Mouse (Mus musculus) hindbrain, embryonic 11.5 days (tissue): ENCODE data around the gene Rab12. TPM values are rescaled to one million over a fixed set of nuclear protein-coding genes. Genes with fewer than 3 reads are reported as not detected.

Source experiments
- ATAC-seq: fragments of 200-750 bp; cut with Nextera tagmentation; 2 replicates; pipeline ENCODE4 v1.8.0; 2017; ENCODE audit warnings: mild to moderate bottlenecking, moderate TSS enrichment, moderate library complexity; ENCODE audit not compliant: low FRiP score
- DNase-seq: peaks from one replicate; pipeline ENCODE4 v3.0.0-alpha.2; 2015; ENCODE audit warnings: low spot score
- H3K27ac ChIP-seq: fragments of 300-500 bp; sonication (generic); 2 replicates; pipeline ENCODE4 v1.5.1; 2014; ENCODE audit warnings: mild to moderate bottlenecking, low read depth, low read length
- H3K27me3 ChIP-seq: fragments of 300-500 bp; sonication (generic); 2 replicates; pipeline ENCODE4 v1.6.1; 2014; ENCODE audit warnings: mild to moderate bottlenecking, low read length, moderate library complexity, mixed read lengths; ENCODE audit not compliant: control insufficient read depth, insufficient read depth
- H3K36me3 ChIP-seq: fragments of 300-500 bp; sonication (generic); 2 replicates; pipeline ENCODE4 v1.6.1; 2014; ENCODE audit warnings: mild to moderate bottlenecking, low read length, moderate library complexity, mixed read lengths; ENCODE audit not compliant: control insufficient read depth, insufficient read depth
- H3K4me1 ChIP-seq: fragments of 300-500 bp; sonication (generic); replicated peaks from 2 replicates; pipeline ENCODE4 v1.6.1; 2014; ENCODE audit warnings: low read length, mixed read lengths; ENCODE audit not compliant: control insufficient read depth, insufficient read depth
- H3K4me2 ChIP-seq: fragments of 300-500 bp; sonication (generic); replicated peaks from 2 replicates; pipeline ENCODE4 v1.6.1; 2014; ENCODE audit warnings: mild to moderate bottlenecking, low read depth, low read length
- H3K4me3 ChIP-seq: fragments of 300-500 bp; sonication (generic); 2 replicates; pipeline ENCODE4 v1.5.1; 2014; ENCODE audit warnings: low read depth, low read length
- H3K9ac ChIP-seq: fragments of 300-500 bp; sonication (generic); 2 replicates; pipeline ENCODE4 v1.6.1; 2014; ENCODE audit warnings: low read depth, low read length
- H3K9me3 ChIP-seq: fragments of 300-500 bp; sonication (generic); 2 replicates; pipeline ENCODE4 v1.6.1; 2016; ENCODE audit warnings: low read length; ENCODE audit not compliant: control insufficient read depth
- WGBS: fragments of 180-500 bp; shearing (Covaris S2); extraction: QIAGEN DNeasy Blood & Tissue Kit; methylation state at CpG from one replicate; pipeline ENCODE4 v1.1.7; 2014; 5-methylcytosine and 5-hydroxymethylcytosine counted together
- polyA plus RNA-seq: library from polyadenylated mRNA; unstranded; fragments of >200 nt; fragmentation: Nextera tagmentation; extraction: Ambion mirVana; gene quantifications from 2 replicates; pipeline ENCODE4 v1.2.1, GENCODE M21; 2014

Rab12 gene
- polyA plus RNA-seq, 1 experiment from 2014 or later, result 44.1 TPM

DNA sequence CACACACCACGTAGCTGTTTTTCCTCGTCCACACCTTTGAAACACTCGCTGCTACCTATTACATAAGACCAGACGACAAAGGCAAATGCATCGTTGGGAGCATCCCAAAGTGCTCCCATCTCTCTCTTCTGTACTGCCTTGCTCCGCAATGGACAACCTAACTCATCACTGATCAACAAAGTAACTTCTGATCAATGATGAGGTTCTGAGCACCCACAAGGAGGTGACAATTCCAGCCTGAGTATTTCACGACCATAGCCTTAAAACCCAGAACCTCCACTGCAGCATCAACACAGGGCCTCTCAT lies 72.6 kb downstream of the Rab12 start:
- Histone ChIP-seq H3K9ac (peak overlapping the region; percentile 98), H3K4me1 (peaks cover 15% of the 10 kb centered on the region), H3K9me3 (no peaks in the 10 kb centered on the region), H3K4me3 (peak overlapping the region; percentile 98), H3K27me3 (no peaks in the 10 kb centered on the region), H3K4me2 (peak overlapping the region; percentile 91), H3K36me3 (no peaks in the 10 kb centered on the region), H3K27ac (peak overlapping the region; percentile 81)
- no peak for DNase-seq
- no peak for ATAC-seq
- 25% methylated on average over 7 of the region's 7 CpGs for WGBS

- Histone ChIP-seq H3K4me3 (peak overlapping the region; percentile 98), H3K27ac (peak overlapping the region; percentile 81), H3K9me3 (no peaks in the 10 kb centered on the region), H3K36me3 (no peaks in the 10 kb centered on the region), H3K4me1 (peaks cover 15% of the 10 kb centered on the region), H3K9ac (peak overlapping the region; percentile 98), H3K4me2 (peak overlapping the region; percentile 91), H3K27me3 (no peaks in the 10 kb centered on the region)
- ATAC-seq (no peak), DNase-seq (peak; percentile 44)
- WGBS, result 20% methylated on average over 7 of the region's 7 CpGs
These were observed 73.1 kb downstream of the Rab12 start for GRCm38 (mm10) chr17:66446196-66447006.

Other genes with a start within 250 kb of the Rab12 start
- 47.9 and 59.8 TPM in 2 replicates for gene Mtcl1, start 70.0 kb downstream of the Rab12 start, polyA plus RNA-seq
- 0.11 TPM in 1 of 2 replicates, not detected in the other for gene Themis3, start 74.9 kb upstream of the Rab12 start, polyA plus RNA-seq